Mouse (Mus musculus): Measurements from ENCODE around the gene Bcorl1.

GRCm38 (mm10) chrX:48405141-48405540, 64.0 kb downstream of the Bcorl1 start:
- TF ChIP-seq MYOD1 (IDR thresholded peaks at IDR 0.05; ENCODE audit: control insufficient read depth, insufficient read length, low read depth), result no peak
- TF ChIP-seq CTCF (IDR thresholded peaks at IDR 0.05; ENCODE audit: control insufficient read depth, insufficient read depth, insufficient read length), result no peak
- TF ChIP-seq FOSL1 (IDR thresholded peaks at IDR 0.05; ENCODE audit: insufficient read depth, low read length, poor library complexity, severe bottlenecking), result no peak
- no peak for TF ChIP-seq MAX (IDR thresholded peaks at IDR 0.05)

Measured in C2C12 (cell line).